Mouse (Mus musculus) hindbrain, embryonic 16.5 days (tissue): ENCODE data around the gene Epo. TPM values are rescaled to one million over a fixed set of nuclear protein-coding genes. Genes with fewer than 3 reads are reported as not detected.
A peak's percentile ranks its signal among the peaks of the same experiment; 100 is the strongest.

Source experiments
- ATAC-seq: fragments of 200-750 bp; cut with Nextera tagmentation; 2 replicates; pipeline ENCODE4 v1.8.0; 2017; ENCODE audit warnings: moderate TSS enrichment, moderate library complexity
- H3K27ac ChIP-seq: fragments of 300-500 bp; sonication (generic); 2 replicates; pipeline ENCODE4 v1.5.1; 2014; ENCODE audit warnings: low read depth, mild to moderate bottlenecking, control low read depth, low read length, moderate library complexity
- H3K27me3 ChIP-seq: fragments of 300-500 bp; sonication (generic); replicated peaks from 2 replicates; pipeline ENCODE4 v1.6.1; 2014; ENCODE audit warnings: low read length; ENCODE audit not compliant: control insufficient read depth, insufficient read depth
- H3K36me3 ChIP-seq: fragments of 300-500 bp; sonication (generic); 2 replicates; pipeline ENCODE4 v1.6.1; 2014; ENCODE audit warnings: mild to moderate bottlenecking, low read length, moderate library complexity, mixed read lengths; ENCODE audit not compliant: control insufficient read depth, insufficient read depth
- H3K4me1 ChIP-seq: fragments of 300-500 bp; sonication (generic); 2 replicates; pipeline ENCODE4 v1.6.1; 2014; ENCODE audit warnings: low read depth, low read length; ENCODE audit not compliant: control insufficient read depth, insufficient read depth
- H3K4me2 ChIP-seq: fragments of 300-500 bp; sonication (generic); 2 replicates; pipeline ENCODE4 v1.6.1; 2014; ENCODE audit warnings: mild to moderate bottlenecking, low read length, control low read depth, moderate library complexity
- H3K4me3 ChIP-seq: fragments of 300-500 bp; sonication (generic); 2 replicates; pipeline ENCODE4 v1.5.1; 2014; ENCODE audit warnings: mild to moderate bottlenecking, low read length, control low read depth, moderate library complexity
- H3K9ac ChIP-seq: fragments of 300-500 bp; sonication (generic); 2 replicates; pipeline ENCODE4 v1.6.1; 2014; ENCODE audit warnings: low read depth, mild to moderate bottlenecking, control low read depth, low read length, moderate library complexity
- H3K9me3 ChIP-seq: fragments of 300-500 bp; sonication (generic); 2 replicates; pipeline ENCODE4 v1.6.1; 2014; ENCODE audit warnings: mild to moderate bottlenecking, low read length, moderate library complexity; ENCODE audit not compliant: control insufficient read depth
- WGBS: fragments of 180-500 bp; shearing (Covaris S2); extraction: QIAGEN DNeasy Blood & Tissue Kit; methylation state at CpG from one replicate; pipeline ENCODE4 v1.1.7; 2014; 5-methylcytosine and 5-hydroxymethylcytosine counted together
- polyA plus RNA-seq: library from polyadenylated mRNA; unstranded; fragments of >200 nt; fragmentation: Nextera tagmentation; extraction: Ambion mirVana; gene quantifications from 2 replicates; pipeline ENCODE4 v1.2.1, GENCODE M21; 2015

Gene Epo
- polyA plus RNA-seq, 1 experiment from 2014 or later = not detected

GRCm38 (mm10) chr5:137526192-137526936 lies 6.7 kb downstream of the Epo start:
- Histone ChIP-seq H3K9me3 (no peaks in the 10 kb centered on the region), H3K36me3 (peaks cover 58% of the 10 kb centered on the region), H3K9ac (peak overlapping the region; percentile 38), H3K4me2 (no peak overlapping the region), H3K4me3 (no peak overlapping the region), H3K27me3 (no peaks in the 10 kb centered on the region), H3K4me1 (peaks cover 25% of the 10 kb centered on the region), H3K27ac (peak overlapping the region; percentile 65; the same call in 1 of the 2 replicates)
- no peak for ATAC-seq
- WGBS = 26% methylated on average over 16 of the region's 16 CpGs

- no peak overlapping the region for H3K4me3 ChIP-seq
Measured at GRCm38 (mm10) chr5:137525511-137525910, 7.5 kb downstream of the Epo start.

DNA sequence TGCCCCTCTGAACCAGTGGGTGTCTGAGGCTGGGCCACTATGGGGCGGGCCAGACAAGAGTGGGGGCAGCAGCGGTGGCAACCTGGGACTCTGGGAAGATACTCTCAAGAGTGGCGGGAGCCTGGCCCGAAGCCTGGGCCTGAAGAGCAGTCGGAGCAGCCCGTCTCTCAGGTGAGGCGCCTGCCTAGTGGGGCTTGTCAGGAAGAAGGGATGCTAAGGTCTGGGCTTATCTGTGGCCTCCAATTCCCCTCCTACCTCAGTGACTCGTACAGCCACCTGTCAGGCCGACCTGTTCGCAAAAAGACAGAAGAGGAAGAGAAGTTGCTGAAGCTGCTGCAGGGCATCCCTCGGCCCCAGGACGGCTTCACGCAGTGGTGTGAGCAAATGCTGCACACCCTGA lies 8.4 kb downstream of the Epo start:
- H3K4me3 ChIP-seq = no peak overlapping the region
- peaks cover 74% of the 10 kb centered on the region for H3K36me3 ChIP-seq
- H3K4me1 ChIP-seq = peaks cover 16% of the 10 kb centered on the region
- WGBS = 92% methylated on average over 13 of the region's 13 CpGs
- no peak for ATAC-seq
- no peak overlapping the region for H3K9ac ChIP-seq
- no peak overlapping the region for H3K4me2 ChIP-seq
- H3K27ac ChIP-seq = peak overlapping the region; percentile 36; the same call in 1 of the 2 replicates
- H3K27me3 ChIP-seq = no peaks in the 10 kb centered on the region
- H3K9me3 ChIP-seq = no peaks in the 10 kb centered on the region

More at GRCm38 (mm10) chr5:137525511-137525910, 7.5 kb downstream of the Epo start:
- no peaks in the 10 kb centered on the region for H3K27me3 ChIP-seq
- H3K4me1 ChIP-seq = peaks cover 24% of the 10 kb centered on the region
- H3K4me2 ChIP-seq = no peak overlapping the region
- 72% methylated on average over 16 of the region's 16 CpGs for WGBS
- H3K9ac ChIP-seq = no peak overlapping the region
- peak overlapping the region; percentile 49; the same call in 1 of the 2 replicates for H3K27ac ChIP-seq
- no peaks in the 10 kb centered on the region for H3K9me3 ChIP-seq
- peaks cover 66% of the 10 kb centered on the region for H3K36me3 ChIP-seq
- no peak for ATAC-seq

DNA sequence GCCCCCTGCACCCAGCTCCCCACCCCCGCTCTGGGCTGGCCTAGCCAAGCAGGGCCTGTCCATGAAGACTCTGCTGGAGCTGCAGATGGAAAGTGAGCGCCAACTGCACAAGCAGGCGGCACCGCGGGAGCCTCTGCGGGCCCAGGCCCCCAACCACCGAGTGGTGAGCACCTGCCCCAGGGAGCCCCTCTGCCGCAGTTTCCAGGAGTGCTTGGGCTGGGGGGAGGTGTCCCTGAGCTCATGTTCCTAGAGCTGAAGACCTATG lies 8.9 kb downstream of the Epo start:
- no peak overlapping the region for H3K4me2 ChIP-seq
- no peaks in the 10 kb centered on the region for H3K27me3 ChIP-seq
- no peak for ATAC-seq
- 81% methylated on average over 8 of the region's 8 CpGs for WGBS
- H3K36me3 ChIP-seq = peaks cover 76% of the 10 kb centered on the region
- no peak overlapping the region for H3K27ac ChIP-seq
- peaks cover 11% of the 10 kb centered on the region for H3K4me1 ChIP-seq
- H3K4me3 ChIP-seq = no peak overlapping the region
- H3K9ac ChIP-seq = no peak overlapping the region
- no peaks in the 10 kb centered on the region for H3K9me3 ChIP-seq

DNA sequence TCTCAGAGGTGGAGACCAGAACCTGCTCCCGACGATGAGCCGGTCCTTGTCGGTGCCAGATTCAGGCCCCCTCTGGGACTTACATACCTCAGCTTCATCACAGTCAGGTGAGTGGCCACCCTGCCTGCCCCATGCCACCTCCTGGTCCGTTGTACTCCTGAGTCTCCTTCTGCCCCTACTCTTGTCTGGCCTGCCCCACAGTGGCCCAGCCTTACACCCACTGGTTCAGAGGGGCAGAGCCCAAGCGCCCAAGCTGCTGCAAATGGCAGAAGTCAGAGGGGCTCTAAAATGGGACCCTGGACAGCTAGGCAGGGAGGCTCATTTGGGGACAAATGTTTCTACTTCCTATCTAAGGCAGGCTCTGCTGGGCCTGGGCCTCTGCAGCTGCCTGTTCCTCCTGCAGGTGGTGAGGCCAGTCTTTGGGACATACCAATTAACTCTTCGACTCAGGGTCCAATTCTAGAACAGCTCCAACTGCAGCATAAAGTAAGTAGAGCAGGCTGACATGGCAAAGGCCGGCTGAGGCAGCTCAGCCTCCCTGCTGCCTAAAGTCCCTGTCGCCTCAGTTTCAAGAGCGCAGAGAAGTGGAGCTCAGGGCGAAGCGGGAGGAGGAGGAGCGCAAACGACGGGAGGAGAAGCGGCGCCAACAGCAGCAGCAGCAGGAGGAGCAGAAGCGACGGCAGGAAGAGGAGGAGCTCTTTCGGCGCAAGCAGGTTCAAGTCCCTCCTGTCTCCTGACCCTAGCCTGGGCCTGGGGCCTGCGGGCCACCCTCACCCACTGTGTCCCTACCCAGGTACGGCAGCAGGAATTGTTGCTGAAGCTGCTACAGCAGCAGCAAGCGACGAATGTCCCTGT lies 9.4 kb downstream of the Epo start:
- H3K4me2 ChIP-seq = no peak overlapping the region
- ATAC-seq = no peak
- no peak overlapping the region for H3K4me3 ChIP-seq
- H3K4me1 ChIP-seq = peaks cover 10% of the 10 kb centered on the region
- no peak overlapping the region for H3K27ac ChIP-seq
- no peaks in the 10 kb centered on the region for H3K9me3 ChIP-seq
- no peak overlapping the region for H3K9ac ChIP-seq
- 83% methylated on average over 25 of the region's 25 CpGs for WGBS
- H3K36me3 ChIP-seq = peaks cover 75% of the 10 kb centered on the region
- no peaks in the 10 kb centered on the region for H3K27me3 ChIP-seq

- Histone ChIP-seq H3K36me3 (peaks cover 66% of the 10 kb centered on the region), H3K4me3 (no peak overlapping the region), H3K9me3 (no peaks in the 10 kb centered on the region), H3K27ac (no peak overlapping the region), H3K4me1 (peaks cover 5% of the 10 kb centered on the region), H3K9ac (no peak overlapping the region), H3K27me3 (no peaks in the 10 kb centered on the region), H3K4me2 (no peak overlapping the region)
- WGBS = 70% methylated on average over 11 of the region's 11 CpGs
- no peak for ATAC-seq
Measured at GRCm38 (mm10) chr5:137522711-137523110, 10.3 kb downstream of the Epo start.

DNA sequence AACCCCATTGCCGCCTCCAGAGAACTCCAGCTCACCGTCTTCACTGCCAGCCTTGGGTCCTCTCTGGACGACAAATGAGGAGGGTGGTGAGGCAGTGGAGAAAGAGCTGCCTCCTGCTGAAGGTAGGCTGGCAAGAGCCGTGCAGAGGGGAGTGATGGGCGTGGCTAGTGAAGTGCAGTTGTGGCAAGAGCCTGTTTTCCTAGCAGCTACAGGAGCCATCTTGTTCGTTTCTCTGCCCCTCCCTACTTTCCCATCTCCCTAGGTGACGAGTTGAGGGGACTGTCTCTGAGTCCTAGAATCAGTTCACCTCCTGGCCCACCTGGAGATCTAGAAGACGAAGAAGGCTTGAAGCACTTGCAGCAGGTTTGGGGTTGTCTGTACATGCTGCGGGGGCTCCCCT lies 11.2 kb downstream of the Epo start:
- H3K4me1 ChIP-seq = peaks cover 5% of the 10 kb centered on the region
- no peaks in the 10 kb centered on the region for H3K9me3 ChIP-seq
- H3K36me3 ChIP-seq = peaks cover 63% of the 10 kb centered on the region
- H3K27ac ChIP-seq = no peak overlapping the region
- WGBS = 83% methylated on average over 9 of the region's 9 CpGs
- no peak for ATAC-seq
- no peak overlapping the region for H3K4me2 ChIP-seq
- no peak overlapping the region; the same call in 1 of the 2 replicates for H3K9ac ChIP-seq
- H3K4me3 ChIP-seq = no peak overlapping the region
- no peaks in the 10 kb centered on the region for H3K27me3 ChIP-seq

DNA sequence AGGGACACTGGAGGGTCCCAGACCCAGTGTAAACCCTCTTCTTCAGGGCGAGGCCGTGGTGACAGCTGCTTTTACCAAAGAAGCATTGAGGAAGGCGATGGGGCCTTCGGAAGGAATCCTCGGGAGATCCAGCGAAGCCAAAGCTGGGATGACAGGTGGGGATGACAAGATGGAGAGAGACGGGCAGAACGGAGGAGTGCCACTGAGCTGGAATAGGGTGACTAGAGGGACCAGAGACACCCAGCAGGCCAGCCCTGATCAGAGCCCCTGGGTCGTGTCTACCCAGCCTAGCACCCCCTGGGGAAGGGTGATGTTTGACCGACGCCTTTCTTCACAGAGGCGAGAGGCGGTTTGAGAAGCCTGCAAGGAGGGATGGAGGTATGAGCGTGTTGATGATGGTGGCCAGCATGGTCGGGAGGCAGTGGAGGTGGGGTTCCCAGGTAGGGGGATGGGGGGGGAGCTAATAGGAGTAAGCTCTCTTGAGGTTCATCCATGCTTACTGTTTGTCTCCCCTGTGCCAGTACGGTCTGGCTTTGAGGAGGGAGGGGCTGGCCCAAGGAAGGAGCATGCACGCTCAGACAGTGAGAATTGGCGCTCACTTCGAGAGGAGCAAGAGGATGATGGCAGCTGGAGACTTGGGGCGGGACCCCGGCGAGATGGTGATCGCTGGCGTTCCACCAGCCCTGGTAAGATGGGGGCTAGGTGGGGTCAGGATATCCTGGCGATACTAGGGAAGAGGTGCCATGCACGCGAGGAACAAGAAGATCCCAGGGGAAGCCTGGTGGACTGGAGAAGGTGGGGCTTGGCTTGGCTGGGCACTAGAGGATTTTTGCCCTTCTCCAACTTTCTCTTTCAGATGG lies 13.1 kb downstream of the Epo start:
- WGBS = 91% methylated on average over 25 of the region's 27 CpGs
- H3K36me3 ChIP-seq = peaks cover 56% of the 10 kb centered on the region
- H3K4me1 ChIP-seq = peaks cover under 1% of the 10 kb centered on the region; the same call in 1 of the 2 replicates
- H3K4me2 ChIP-seq = no peak overlapping the region
- H3K9me3 ChIP-seq = no peaks in the 10 kb centered on the region
- no peak overlapping the region for H3K9ac ChIP-seq
- H3K27me3 ChIP-seq = no peaks in the 10 kb centered on the region
- ATAC-seq = no peak
- no peak overlapping the region for H3K4me3 ChIP-seq
- no peak overlapping the region for H3K27ac ChIP-seq
